Mouse (Mus musculus): ENCODE results near the gene Tarbp1.
"Not testable (repeated sequence)": the region's sequence is repeated elsewhere in the genome, so short reads cannot be mapped to it uniquely, and the experiment has no call there.

Tarbp1 gene

GRCm38 (mm10) chr8:126420834-126421233 lies 54.0 kb downstream of the Tarbp1 start:
- no peak for DNase-seq (ENCODE audit: low spot score in 2 of 2)

GRCm38 (mm10) chr8:126405030-126405429 lies 69.8 kb downstream of the Tarbp1 start:
- no peak for DNase-seq (ENCODE audit: low spot score in 2 of 2)

GRCm38 (mm10) chr8:126404550-126404949 lies 70.3 kb downstream of the Tarbp1 start:
- DNase-seq (ENCODE audit: low spot score in 2 of 2) = not testable (repeated sequence)

- no peak for DNase-seq (ENCODE audit: low spot score in 2 of 2)
Observed at GRCm38 (mm10) chr8:126398349-126398748, 76.5 kb downstream of the Tarbp1 start.

GRCm38 (mm10) chr8:126395917-126396316 lies 78.9 kb downstream of the Tarbp1 start:
- DNase-seq (ENCODE audit: low spot score in 2 of 2) = no peak

GRCm38 (mm10) chr8:126395386-126395785 lies 79.5 kb downstream of the Tarbp1 start:
- no peak for DNase-seq (ENCODE audit: low spot score in 2 of 2)

GRCm38 (mm10) chr8:126391541-126391940 lies 83.3 kb downstream of the Tarbp1 start:
- DNase-seq (ENCODE audit: low spot score in 2 of 2) = no peak

- DNase-seq (ENCODE audit: low spot score in 2 of 2) = no peak
Observed at GRCm38 (mm10) chr8:126387566-126387965, 87.3 kb downstream of the Tarbp1 start.

- DNase-seq (ENCODE audit: low spot score in 2 of 2) = no peak
Observed at GRCm38 (mm10) chr8:126382749-126383148, 92.1 kb downstream of the Tarbp1 start.

- DNase-seq (ENCODE audit: low spot score in 2 of 2) = no peak
Observed at GRCm38 (mm10) chr8:126382216-126382615, 92.6 kb downstream of the Tarbp1 start.

GRCm38 (mm10) chr8:126381299-126381698 lies 93.6 kb downstream of the Tarbp1 start:
- no peak for DNase-seq (ENCODE audit: low spot score in 2 of 2)

- no peak for DNase-seq (ENCODE audit: low spot score in 2 of 2)
Observed at GRCm38 (mm10) chr8:126380141-126380540, 94.7 kb downstream of the Tarbp1 start.

GRCm38 (mm10) chr8:126379580-126379979 lies 95.3 kb downstream of the Tarbp1 start:
- DNase-seq (ENCODE audit: low spot score in 2 of 2) = no peak

Data from urinary bladder, postnatal 36 days (tissue).